Mouse (Mus musculus) embryo, embryonic 10 days (tissue): ENCODE data around the gene Pkig.

ENCODE experiments used
- DNase-seq: peaks from one replicate; pipeline ENCODE4 v3.0.0-alpha.2; 2015; ENCODE audit warnings: low spot score

Gene Pkig

GRCm38 (mm10) chr2:163710606-163711159, 52.5 kb downstream of the Pkig start:
- DNase-seq: no peak

GRCm38 (mm10) chr2:163711368-163711868, 53.2 kb downstream of the Pkig start:
- DNase-seq: no peak

- DNase-seq: no peak
Measured at GRCm38 (mm10) chr2:163712473-163712872, 54.3 kb downstream of the Pkig start.

- no peak for DNase-seq
Measured at GRCm38 (mm10) chr2:163712874-163713273, 54.7 kb downstream of the Pkig start.

- no peak for DNase-seq
Measured at GRCm38 (mm10) chr2:163713340-163713739, 55.2 kb downstream of the Pkig start.

GRCm38 (mm10) chr2:163716448-163716847, 58.3 kb downstream of the Pkig start:
- DNase-seq: no peak

GRCm38 (mm10) chr2:163716853-163717252, 58.7 kb downstream of the Pkig start:
- DNase-seq: peak; percentile 80

- DNase-seq: no peak
Measured at GRCm38 (mm10) chr2:163718526-163718925, 60.3 kb downstream of the Pkig start.

GRCm38 (mm10) chr2:163718951-163719603, 60.9 kb downstream of the Pkig start:
- DNase-seq: peak; percentile 92

GRCm38 (mm10) chr2:163719616-163720015, 61.4 kb downstream of the Pkig start:
- DNase-seq: no peak

- no peak for DNase-seq
Measured at GRCm38 (mm10) chr2:163722550-163722949, 64.4 kb downstream of the Pkig start.

- no peak for DNase-seq
Measured at GRCm38 (mm10) chr2:163726766-163727393, 68.7 kb downstream of the Pkig start.

- DNase-seq: no peak
Measured at GRCm38 (mm10) chr2:163728300-163728699, 70.1 kb downstream of the Pkig start.

- no peak for DNase-seq
Measured at GRCm38 (mm10) chr2:163732021-163732420, 73.8 kb downstream of the Pkig start.

- DNase-seq: no peak
Measured at GRCm38 (mm10) chr2:163735163-163735562, 77.0 kb downstream of the Pkig start.

- no peak for DNase-seq
Measured at GRCm38 (mm10) chr2:163735980-163736379, 77.8 kb downstream of the Pkig start.

- DNase-seq: no peak
Measured at GRCm38 (mm10) chr2:163742656-163743055, 84.5 kb downstream of the Pkig start.

- DNase-seq: peak; percentile 20
Measured at GRCm38 (mm10) chr2:163743357-163743756, 85.2 kb downstream of the Pkig start.

- DNase-seq: no peak
Measured at GRCm38 (mm10) chr2:163744801-163745570, 86.8 kb downstream of the Pkig start.

GRCm38 (mm10) chr2:163749647-163750611, 91.7 kb downstream of the Pkig start, which contains the start of gene Ada:
Ada (minus strand) TSS chr2:163750239.
- DNase-seq: peak; percentile 78

- DNase-seq: no peak
Measured at GRCm38 (mm10) chr2:163754228-163754627, 96.0 kb downstream of the Pkig start.
